Mouse (Mus musculus) megakaryocyte, embryonic 14.5 days (primary cell): ENCODE results near the gene Cmya5.

Experiments used
- FLI1 ChIP-seq: IDR thresholded peaks from 2 replicates; pipeline ENCODE4 v1.6.1; 2012; ENCODE audit warnings: low read length, inconsistent platforms, mixed read lengths
- GATA1 ChIP-seq: IDR thresholded peaks from 3 replicates; pipeline ENCODE4 v1.6.1; 2012; ENCODE audit warnings: mixed read lengths, low read length, inconsistent platforms, borderline replicate concordance

- no peak for TF ChIP-seq GATA1
- no peak for TF ChIP-seq FLI1
Measured at GRCm38 (mm10) chr13:92994743-92995142, 149.8 kb downstream of the Cmya5 start.
